Mouse (Mus musculus) heart, postnatal 36 days (tissue): ENCODE data around the gene Stxbp2. TPM values are rescaled to one million over a fixed set of nuclear protein-coding genes. Genes with fewer than 3 reads are reported as not detected.

Experiments used
- DNase-seq, 2 experiments: peaks; one replicate each; pipeline ENCODE4 v3.0.0; 2021 to 2022
- intact Hi-C: fragments of 180-260 bp; cut with DNase I; formaldehyde crosslinking; loops from one replicate; pipeline ENCODE4 v1.15.1; 2025
- total RNA-seq, 2 experiments: library from RNA; stranded (reverse); gene quantifications; 2 replicates each; pipeline ENCODE4 v1.2.3; 2021

Stxbp2 gene
- total RNA-seq, 2 experiments from 2014 or later = 4.4 to 6.4 TPM

DNA sequence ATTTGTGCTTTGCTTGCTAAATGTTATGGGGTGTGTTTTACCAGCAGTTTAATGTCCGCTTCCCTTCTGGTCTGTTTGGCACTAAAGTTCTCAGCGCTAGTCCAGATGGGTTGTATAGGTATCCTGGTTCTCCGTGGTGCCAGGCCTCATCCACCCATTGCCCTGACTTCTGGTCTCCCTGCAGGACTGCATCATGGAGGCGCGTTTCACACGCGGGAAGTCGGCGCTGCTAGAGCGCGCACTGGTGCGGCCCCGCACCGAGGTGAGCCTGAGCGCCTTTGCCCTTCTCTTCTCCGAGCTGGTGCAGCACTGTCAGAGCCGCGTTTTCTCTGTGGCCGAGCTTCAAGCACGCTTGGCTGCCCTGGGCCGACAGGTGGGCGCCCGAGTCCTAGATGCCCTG, 48.1 kb downstream of the Stxbp2 start:
- DNase-seq = no peak
- intact Hi-C loops = loop anchor here (5.0 to 10.0 kb wide), 3 partner anchors 177 to 324 kb away; partner anchors contain the start of genes A430078G23Rik, Mcoln1 and Pex11g

DNA sequence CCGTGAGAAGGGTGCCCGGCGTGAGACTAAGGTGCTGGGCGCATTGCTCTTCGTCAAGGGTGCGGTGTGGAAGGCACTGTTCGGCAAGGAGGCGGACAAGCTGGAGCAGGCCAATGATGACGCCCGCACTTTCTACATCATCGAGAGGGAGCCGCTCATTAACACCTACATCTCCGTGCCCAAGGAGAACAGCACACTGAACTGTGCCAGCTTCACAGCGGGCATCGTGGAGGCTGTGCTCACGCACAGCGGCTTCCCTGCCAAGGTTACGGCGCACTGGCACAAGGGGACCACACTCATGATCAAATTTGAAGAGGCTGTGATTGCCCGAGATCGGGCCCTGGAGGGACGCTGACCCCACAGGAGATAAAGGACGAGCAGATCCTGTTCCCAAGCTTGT, 48.5 kb downstream of the Stxbp2 start:
- intact Hi-C loops = loop anchor here (5.0 to 10.0 kb wide), 3 partner anchors 177 to 324 kb away; partner anchors contain the start of genes A430078G23Rik, Mcoln1 and Pex11g
- no peak for DNase-seq

GRCm38 (mm10) chr8:3679656-3680055, 48.9 kb downstream of the Stxbp2 start:
- no peak for DNase-seq
- intact Hi-C loops = loop anchor here (5.0 to 10.0 kb wide), 3 partner anchors 177 to 325 kb away; partner anchors contain the start of genes A430078G23Rik, Mcoln1 and Pex11g

DNA sequence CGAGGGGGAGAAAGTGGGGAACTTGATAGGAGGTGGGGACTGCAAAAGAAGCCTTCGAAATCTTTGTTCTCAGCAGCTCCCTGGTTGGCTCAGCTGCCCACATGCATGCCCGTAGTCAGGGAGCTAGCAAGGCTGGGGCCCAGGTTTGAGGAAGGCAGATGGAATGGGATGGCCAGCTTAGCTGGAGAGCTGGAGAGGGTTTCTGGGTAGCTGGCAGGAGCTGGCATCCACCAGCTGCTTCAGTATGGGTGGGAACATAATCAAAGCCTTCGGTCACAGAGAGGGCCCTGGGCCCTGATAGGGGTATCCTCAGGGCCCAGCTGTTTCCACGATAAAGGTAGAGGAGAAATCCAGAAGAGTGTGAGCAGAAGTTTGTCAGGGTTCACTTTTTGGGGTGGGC, 51.7 kb downstream of the Stxbp2 start:
- intact Hi-C loops = no loop called here

GRCm38 (mm10) chr8:3683408-3684176, 52.8 kb downstream of the Stxbp2 start:
- intact Hi-C loops = no loop called here
- no peak for DNase-seq

More for the DNA sequence above, 51.7 kb downstream of the Stxbp2 start:
- DNase-seq = no peak

GRCm38 (mm10) chr8:3684530-3684929, 53.8 kb downstream of the Stxbp2 start:
- DNase-seq = no peak
- intact Hi-C loops = no loop called here

- no peak for DNase-seq
- intact Hi-C loops = no loop called here
Measured at GRCm38 (mm10) chr8:3685422-3685821, 54.7 kb downstream of the Stxbp2 start.

- DNase-seq = no peak
- intact Hi-C loops = no loop called here
Measured at GRCm38 (mm10) chr8:3687537-3687936, 56.8 kb downstream of the Stxbp2 start.

GRCm38 (mm10) chr8:3690774-3691173, 60.0 kb downstream of the Stxbp2 start:
- intact Hi-C loops = no loop called here
- DNase-seq = no peak

Other genes starting within 250 kb of the Stxbp2 start
- gene Arhgef18, start 237.9 kb upstream of the Stxbp2 start, total RNA-seq = 10 to 100 TPM; 18.7 to 20.4 TPM
- gene Pex11g, start 163.3 kb upstream of the Stxbp2 start, total RNA-seq = 1 to 10 TPM; 3.2 to 4.1 TPM
- gene Tex45, start 160.1 kb upstream of the Stxbp2 start, total RNA-seq = not detected
- 10 to 100 TPM; 30.3 to 31.3 TPM for gene Zfp358, start 137.8 kb upstream of the Stxbp2 start, total RNA-seq
- 10 to 100 TPM; 22.9 to 23.2 TPM for gene Mcoln1, start 130.5 kb upstream of the Stxbp2 start, total RNA-seq
- 10 to 100 TPM in 1 of 2 experiments, 1 to 10 TPM in 1; 8.1 to 14.3 TPM for gene Pnpla6, start 115.6 kb upstream of the Stxbp2 start, total RNA-seq
- not detected for gene C330021F23Rik, start 63.0 kb upstream of the Stxbp2 start, total RNA-seq
- 1 to 10 TPM; 1.1 to 1.4 TPM for gene Camsap3, start 43.7 kb upstream of the Stxbp2 start, total RNA-seq
- gene Xab2, start 9.6 kb upstream of the Stxbp2 start, total RNA-seq = 10 to 100 TPM; 17.1 to 17.5 TPM
- gene Pet100, start 9.4 kb upstream of the Stxbp2 start, total RNA-seq = 10 to 100 TPM; 77.5 to 81.7 TPM
- not detected for gene Pcp2, start 5.4 kb upstream of the Stxbp2 start, total RNA-seq
- gene Retn, start 24.8 kb downstream of the Stxbp2 start, total RNA-seq = 1 to 10 TPM in 1 of 2 experiments, under 1 TPM in 1; 0.84 to 1.6 TPM
- under 1 TPM; 0.39 to 0.46 TPM for gene Mcemp1, start 34.8 kb downstream of the Stxbp2 start, total RNA-seq
- gene Fcor, start 41.4 kb downstream of the Stxbp2 start, total RNA-seq = 1 to 10 TPM in 1 of 2 experiments, not detected in 1; 2.5 TPM
- 10 to 100 TPM; 17.2 to 21.0 TPM for gene Trappc5, start 45.3 kb downstream of the Stxbp2 start, total RNA-seq
- gene Fcer2a, start 63.2 kb downstream of the Stxbp2 start, total RNA-seq = under 1 TPM; 0.33 to 0.72 TPM
- under 1 TPM; 0.64 to 0.84 TPM for gene Clec4g, start 89.7 kb downstream of the Stxbp2 start, total RNA-seq
- gene Cd209a, start 118.0 kb downstream of the Stxbp2 start, total RNA-seq = under 1 TPM in 1 of 2 experiments, not detected in 1; 0.53 TPM
- not detected for gene Cd209e, start 223.4 kb downstream of the Stxbp2 start, total RNA-seq
- not detected for gene Cd209d, start 247.6 kb downstream of the Stxbp2 start, total RNA-seq